Mouse (Mus musculus): ENCODE data around the gene Vezf1.
A peak's percentile ranks its signal among the peaks of the same experiment; 100 is the strongest.

Gene Vezf1

DNA sequence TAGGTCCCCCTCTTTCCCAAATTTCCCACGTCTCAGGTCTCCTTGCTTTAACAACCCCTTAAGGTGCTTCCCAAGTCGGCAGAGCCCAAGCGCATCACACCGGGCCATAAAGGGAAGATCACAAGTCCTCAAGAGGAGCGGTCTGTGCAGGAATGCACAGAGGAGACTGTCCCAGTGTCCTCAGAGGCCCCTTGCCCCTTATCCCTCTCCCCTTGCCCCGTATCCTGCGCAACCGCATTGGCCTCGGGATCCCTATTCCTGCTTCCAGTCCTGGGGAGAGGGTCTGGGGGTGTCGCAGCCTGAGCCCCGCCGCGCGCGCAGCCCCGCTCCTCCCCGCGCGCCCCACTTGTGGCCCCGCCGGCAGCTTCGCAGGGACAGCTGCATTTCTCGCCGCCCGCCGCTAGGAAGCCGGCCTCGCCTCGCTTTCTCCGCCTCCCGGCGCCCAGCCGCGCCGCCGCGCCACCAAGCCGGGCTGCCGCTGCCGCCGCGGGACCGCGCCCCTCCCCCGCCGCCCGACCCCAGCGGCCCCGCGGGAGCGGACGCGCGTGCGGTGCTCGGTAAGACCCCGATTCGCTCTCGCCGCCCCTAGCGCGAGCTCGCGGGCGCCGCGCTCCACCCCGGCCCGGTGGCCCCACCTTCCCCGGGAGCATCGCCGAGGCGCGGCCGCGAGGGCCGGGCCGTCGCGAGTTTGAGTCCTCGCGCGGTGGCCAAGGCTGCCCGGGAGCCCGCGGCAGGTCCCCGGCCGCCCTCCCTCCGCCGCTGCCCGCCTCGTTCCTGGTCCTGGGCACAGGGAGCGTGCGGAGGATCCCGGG is 30.9 kb downstream of the Vezf1 start:
- peak in 1 of 2 experiments; percentile 60 for DNase-seq (ENCODE audit: low spot score in 2 of 2)

DNA sequence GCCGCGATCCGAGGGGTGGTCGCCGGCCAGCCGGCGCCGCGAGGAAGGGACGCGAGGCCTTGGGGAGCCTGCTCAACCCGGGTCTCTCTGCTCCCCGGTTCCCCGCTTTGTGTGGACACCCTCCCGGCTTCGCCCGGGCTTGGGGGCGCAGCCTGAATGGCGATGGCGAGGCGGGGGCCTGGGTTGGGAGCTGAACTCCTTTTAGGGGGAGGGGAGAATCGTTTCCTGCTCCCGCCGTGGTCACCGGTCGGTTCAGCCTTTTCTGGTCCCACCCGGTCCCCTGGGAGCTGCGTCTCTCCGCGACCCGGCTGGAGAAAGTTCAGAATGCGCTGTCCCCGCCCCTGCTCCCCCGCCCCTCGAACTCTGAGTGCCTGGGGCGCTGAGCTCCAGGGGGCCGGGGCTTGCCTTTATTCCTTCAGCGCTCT is 31.5 kb downstream of the Vezf1 start:
- DNase-seq (ENCODE audit: low spot score in 2 of 2) = peak in 1 of 2 experiments; percentile 30

DNA sequence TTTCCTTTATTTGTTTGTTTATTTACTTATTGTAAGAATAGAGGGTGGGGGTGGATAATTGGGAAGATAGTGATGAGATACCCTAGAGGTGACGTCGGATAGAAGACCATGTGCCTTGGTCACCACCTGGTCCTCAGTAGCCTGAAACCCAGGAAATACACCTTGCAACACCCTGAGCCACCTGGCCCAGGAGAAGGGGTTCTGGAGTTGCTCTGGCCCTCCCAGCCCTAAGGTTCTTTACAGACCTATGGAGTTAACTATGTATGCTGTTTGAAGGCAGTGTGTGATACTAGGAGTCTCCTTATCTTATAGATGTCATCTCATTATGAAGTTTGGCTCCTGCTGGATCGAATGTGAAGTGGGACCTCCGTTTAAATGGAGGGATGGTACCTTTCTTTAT is 32.1 kb downstream of the Vezf1 start:
- DNase-seq (ENCODE audit: low spot score in 2 of 2) = no peak

DNA sequence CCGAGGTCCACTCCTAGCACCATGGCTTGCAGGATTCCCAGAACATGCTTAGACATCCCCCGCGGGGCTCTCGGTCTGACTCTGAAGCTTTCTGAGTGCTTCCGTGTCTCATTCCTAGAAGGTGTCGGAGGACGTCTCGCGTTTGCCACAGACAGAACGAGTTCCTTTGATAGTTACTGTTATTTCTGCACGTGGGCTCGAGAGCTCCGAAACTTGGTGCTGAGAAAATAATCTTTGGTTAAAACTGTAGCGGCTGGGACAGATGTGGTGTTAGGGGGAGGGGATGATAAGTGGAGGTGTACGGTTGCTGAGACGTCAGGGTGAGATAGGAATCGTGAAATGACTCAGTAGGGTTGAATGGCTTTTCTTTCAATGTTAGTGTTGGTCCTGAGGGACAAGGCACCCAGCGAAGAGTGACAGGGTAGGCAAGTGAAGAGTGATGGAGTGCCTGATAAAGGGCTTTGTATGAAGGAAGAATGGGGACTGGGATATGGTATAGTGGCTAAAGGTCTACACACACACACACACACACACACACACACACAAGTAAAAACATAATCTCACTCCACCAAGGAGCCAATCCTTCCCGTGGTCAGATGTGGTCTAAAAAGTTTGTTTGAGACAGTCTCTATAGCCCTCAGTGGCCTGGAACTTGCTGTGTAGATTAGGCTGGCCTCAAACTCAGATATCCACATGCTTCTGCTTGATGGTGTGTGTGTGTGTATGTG is 35.3 kb downstream of the Vezf1 start:
- no peak for DNase-seq (ENCODE audit: low spot score in 2 of 2)

DNA sequence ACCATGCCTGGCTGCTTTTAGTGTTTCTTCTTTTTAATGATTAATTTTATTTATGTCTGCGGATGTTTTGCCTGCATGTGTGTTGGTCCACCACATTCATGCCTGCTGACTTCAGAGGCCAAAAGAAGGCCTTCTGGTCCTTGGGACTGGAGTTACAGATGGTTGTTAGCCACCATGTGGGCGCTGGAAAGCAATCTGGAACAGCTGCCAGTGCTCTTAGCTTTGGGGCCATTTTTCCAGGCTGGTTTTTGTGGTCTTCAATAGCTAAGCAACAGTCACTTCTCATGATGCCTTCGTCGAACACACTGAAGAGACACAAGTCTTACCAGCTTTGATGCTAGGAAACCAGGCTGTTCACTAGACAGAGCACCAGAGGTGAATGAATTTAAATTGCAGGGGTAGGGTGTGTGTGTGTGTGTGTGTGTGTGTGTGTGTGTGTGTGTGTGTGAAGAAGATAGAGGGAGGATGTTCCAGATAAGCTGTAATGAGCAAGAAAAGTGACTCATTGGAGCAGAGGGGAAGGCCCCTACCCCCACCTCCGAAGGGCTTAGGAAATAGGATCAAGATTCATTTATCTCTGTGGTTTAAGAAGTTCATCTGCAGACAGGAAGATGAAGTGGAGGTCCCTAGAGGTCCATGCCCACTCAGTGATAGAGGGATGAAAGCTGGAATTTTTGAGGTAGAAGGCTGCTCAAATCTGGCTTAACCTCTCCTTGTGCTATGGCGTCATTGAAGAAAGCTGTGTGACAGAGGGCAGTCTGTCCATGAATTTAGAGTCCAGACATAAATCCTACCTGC is 37.6 kb downstream of the Vezf1 start:
- no peak for DNase-seq (ENCODE audit: low spot score in 2 of 2)

DNA sequence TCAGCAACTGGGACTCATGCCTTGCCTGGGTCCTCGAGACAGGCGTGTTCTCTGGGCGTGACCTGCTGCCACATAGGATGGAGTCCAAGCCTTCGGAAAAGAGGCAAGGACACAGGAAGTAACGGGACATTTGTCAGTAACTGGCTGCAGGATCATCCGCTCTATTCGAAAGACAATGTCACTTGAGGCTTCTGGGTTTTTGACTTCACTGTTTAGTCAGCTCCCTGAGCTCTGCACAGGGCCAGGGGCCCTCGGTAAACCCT is 38.1 kb downstream of the Vezf1 start:
- no peak for DNase-seq (ENCODE audit: low spot score in 2 of 2)

DNA sequence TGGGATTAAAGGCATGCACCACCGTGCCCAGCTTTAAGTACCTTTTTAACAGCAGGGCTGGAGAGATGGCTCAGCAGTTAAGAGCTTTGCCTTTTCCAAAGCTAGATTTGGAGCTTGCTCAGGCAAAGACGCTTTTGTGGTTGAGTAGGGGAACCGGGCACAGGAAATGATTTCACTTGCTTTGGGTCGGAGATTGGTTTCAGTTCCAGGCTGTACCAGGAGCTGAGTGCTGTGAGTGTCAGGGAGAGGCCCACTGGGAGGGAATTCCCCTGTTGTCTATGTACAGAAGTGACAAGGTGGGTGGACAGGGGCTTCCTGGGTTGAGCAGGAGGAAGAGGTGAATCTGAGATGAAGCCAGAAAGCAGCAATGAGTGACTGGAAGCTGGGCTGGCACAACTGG is 39.3 kb downstream of the Vezf1 start:
- no peak for DNase-seq (ENCODE audit: low spot score in 2 of 2)

DNA sequence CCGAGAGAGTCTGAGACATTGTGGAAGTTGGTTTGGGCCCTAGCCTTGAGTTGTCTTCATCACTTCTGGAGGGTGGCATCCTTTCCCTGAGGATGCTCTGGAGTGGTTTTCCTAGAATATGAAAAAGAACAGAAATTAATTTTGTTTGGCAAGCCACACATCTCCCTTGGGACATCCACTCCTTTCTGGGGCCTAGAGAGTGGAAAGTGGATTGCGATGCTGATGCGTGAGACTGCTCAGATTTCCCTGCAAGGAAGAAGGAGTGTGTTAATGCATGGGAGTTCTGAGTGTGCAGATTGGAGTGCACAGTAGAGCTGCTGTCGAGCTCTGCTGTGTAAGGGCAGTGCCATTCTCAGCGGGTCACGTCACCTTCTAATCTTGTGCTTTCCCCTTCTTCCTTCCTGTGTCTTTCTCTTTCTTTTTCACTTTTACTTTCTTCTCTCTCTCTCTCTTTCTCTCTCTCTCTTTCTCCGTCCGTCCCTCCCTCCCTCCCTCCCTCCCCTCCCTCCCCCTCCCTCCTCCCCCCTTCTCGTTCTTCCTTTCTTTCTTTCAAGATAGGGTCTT is 42.0 kb downstream of the Vezf1 start:
- no peak for DNase-seq (ENCODE audit: low spot score in 2 of 2)

DNA sequence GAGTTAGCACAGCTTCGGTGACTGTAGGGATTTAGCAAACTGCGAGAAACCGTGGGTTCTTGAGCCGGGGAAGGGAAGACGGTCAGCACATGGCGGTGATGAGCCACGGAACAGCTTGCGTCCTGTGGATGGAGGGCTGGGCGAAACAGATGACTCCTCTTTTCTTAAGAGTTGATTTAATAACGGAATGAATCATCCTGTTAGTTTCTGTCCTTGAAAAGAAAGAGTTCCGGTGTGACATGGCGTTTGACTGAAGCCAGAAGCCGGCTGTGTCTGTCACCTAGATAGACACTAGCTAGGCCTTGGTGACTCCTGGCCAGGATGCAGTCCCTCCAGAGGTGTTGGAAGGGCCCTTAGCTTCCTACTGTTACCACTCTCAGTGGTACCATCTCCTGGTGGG is 44.0 kb downstream of the Vezf1 start:
- DNase-seq (ENCODE audit: low spot score in 2 of 2) = no peak

DNA sequence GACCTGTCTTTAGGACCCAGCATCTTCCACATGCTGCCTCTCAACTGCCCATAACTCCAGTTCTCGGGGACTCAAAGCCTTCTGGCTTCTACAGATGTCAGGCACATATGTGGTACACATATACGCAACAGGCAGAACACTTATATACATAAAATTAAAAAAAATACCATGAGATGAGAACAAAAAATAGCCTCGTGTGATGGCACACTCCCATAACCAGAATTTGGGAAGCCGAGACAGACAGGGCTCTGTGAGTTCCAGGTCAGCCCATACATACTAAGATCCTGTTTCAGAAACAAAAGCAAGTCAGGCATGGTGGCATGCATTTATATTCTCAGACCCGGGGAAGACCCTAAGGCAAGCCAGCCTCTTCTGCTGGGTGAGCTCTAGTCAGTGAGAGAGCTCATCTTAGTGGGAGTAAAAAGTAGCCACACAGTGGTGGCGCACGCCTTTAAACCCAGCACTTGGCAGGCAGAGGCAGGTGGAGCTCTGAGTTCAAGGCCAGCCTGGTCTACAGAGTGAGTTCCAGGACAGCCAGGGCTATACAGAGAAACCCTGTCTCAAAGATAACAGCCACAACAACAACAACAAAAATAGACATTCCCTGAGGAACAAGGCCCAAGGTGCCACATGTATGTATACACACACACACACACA is 44.7 kb downstream of the Vezf1 start:
- DNase-seq (ENCODE audit: low spot score in 2 of 2) = no peak

DNA sequence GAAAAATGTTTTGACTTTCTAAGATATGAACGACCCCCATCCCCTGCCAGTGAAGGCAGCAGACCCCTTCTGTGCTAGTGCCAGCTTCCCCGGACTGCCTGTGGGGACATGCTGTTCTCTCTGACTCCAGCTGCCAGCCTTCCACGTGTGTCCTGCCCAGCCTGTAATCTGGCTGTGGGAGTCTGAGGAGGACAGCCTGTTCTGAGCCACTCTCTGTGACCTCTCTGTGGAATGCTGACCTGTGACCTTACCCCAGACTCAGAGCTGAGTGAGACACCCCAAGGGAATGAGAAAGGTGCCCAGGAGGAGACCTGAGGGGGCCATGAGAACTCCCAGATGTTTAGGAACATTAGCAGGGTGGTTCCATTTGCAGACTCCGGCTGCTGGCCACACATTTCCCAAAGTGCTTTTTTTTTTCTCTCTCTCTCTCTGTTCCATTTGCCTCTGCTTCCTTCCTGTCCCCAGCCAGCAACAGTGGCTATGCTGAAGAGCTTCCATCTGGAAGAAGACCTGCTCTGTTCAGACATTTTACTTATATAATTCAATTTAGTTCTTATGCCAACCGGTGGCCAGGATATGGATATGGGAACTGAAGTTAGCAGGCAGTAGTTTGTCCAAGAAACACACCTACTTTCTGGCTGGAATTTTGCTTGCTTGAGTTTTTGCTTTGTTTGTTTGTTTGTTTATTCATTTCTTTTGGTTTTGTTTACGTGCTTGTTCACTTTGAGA is 45.6 kb downstream of the Vezf1 start:
- no peak for DNase-seq (ENCODE audit: low spot score in 2 of 2)

DNA sequence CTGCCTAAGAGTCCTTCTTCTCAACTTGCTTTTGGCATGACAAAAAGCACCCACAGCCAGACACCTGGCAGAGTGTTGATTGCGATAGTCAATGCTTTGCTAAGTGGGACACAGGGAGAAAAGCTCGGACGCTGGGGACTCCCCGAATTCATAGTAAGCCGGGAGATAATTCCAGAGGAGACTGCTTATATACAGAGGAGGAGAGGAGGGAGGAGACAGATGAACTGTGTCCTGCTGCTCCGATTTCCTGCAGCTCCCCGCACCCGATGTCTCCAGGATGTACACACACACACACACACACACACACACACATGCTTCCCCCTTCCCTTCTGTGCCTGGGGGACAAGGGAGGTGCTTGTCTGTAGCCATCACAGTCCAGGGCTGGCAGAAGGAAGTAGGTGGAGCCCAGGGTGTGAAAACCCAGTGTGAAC is 46.8 kb downstream of the Vezf1 start:
- no peak for DNase-seq (ENCODE audit: low spot score in 2 of 2)

DNA sequence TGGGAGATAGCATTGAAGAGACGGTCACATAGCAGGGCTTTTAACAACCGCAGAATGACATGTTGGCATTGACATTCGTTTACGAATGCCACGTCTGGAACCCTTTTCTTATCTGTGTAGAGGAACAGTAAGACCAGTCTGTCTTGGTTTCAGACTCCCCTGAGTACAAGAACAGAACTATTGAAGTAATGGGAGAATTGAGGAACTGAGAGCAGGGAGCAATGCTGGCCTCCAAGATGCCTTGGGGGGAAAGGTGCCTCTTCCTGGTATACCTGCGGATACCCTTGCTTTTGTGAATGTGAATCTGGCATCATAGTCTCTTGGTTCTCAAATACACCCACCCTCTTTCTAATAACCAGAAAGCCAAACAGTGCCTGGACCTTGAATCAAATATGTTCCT is 48.5 kb downstream of the Vezf1 start:
- DNase-seq (ENCODE audit: low spot score in 2 of 2) = no peak

DNA sequence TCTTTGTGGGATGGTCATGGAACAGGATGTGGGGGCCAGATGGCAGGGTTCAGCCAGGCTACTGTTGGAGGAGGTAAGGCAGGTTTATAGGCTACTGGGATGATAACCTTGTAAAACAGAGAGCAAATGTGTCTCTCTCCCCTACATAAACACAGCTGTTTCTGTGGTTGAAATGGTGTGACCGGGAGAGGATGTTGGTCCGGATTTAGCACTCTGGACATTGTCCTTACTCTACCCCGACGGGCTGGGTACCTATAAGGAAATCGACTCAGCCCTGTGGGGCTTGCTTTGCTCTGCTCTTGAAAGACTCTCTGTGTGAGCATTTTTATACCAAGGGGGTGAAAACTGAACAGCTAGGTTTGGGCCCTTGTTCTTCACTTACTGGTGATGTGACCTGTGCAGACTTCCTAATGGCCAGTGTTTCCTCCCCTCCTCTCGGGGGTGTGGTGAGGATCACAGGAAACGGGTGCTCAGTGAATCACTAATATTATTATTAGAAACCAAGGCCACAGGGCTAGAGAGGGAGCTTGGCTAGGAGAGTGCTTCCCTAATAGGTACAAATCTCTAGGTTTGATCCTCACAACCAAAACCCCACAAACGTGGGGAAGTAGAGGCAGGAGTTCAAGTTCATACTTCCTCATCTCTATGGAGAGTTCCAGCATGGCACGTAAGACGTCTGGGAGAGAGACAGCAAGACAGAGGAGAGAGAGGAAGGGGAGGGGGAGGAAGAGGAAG is 49.4 kb downstream of the Vezf1 start:
- no peak for DNase-seq (ENCODE audit: low spot score in 2 of 2)

DNA sequence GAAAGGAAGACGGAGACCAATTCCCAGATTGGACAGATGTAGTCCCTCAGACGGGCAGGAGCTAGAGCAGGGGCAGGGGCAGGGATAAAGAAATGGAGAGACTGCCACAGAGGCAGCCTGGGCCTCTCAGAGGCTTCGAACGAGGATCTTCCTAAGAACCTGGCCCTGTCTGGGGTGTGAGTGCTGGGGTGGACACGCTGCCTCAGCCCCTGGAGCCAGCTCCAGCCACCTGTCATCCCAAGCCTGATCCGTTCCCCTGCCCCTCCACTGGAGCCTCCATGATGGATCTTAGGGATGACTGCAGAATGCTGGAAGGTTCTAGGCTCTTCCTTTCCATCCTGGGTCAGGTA is 50.0 kb downstream of the Vezf1 start:
- DNase-seq (ENCODE audit: low spot score in 2 of 2) = no peak

DNA sequence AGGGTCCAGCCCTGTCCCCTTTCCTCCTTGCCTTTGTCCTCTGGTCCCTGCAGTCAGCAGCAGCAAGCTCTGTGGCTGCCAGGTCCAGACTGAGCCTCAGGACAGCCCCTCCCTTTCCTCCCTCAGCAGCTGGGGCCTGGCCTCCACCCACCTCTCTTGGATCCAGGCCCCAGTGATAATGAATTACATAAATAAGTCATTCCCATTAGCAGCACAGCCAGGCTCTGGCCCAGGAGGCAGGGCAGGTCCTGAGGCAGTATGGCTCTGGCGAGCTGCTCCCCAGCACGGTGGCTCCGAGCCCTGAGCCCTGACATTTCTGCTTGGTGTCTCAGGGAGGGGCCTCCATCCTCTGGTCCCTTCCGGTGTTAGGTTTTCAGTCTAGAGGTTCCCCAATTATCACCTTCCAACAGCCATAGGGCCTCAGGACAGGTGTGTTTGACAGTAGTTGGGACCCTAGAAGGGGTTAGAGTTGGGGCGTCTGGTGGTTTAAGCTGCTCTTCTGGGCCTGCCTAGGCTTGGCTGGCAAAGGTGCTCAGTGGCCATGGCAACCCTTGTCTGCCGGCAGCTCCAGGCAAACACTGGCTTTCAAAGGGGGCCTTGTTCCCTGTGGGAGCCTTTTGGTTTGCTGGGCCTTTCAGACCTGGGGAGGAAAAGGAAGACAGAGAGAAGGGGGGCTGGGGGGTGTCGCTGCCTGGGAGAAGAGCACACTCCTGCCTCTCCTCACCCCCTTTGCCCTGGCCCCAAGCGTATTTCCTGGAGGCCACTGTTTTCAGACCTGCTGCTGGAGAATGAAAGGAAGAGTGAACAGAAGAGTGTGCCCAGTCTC is 51.0 kb downstream of the Vezf1 start:
- DNase-seq (ENCODE audit: low spot score in 2 of 2) = peak; percentile 53 to 57

DNA sequence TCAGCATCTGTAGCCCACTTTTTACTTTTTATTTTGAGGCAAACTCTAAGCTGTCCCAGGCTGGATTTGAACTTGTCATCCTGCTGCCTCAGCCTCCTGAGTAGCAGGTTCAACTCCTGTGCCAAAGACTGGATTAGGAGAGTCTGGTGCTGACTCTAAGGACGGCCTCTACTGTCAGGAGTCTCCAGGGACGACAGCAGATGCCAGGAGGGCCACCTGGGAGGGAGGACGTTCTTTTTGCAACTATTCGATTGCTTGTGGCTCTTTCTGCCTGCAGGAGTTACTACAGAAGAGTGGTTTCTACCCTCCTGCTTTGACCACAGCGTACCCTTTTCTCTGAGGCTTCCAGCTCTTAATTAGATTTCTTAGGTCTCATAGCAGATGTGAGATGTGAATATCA is 54.5 kb downstream of the Vezf1 start:
- no peak for DNase-seq (ENCODE audit: low spot score in 2 of 2)

DNA sequence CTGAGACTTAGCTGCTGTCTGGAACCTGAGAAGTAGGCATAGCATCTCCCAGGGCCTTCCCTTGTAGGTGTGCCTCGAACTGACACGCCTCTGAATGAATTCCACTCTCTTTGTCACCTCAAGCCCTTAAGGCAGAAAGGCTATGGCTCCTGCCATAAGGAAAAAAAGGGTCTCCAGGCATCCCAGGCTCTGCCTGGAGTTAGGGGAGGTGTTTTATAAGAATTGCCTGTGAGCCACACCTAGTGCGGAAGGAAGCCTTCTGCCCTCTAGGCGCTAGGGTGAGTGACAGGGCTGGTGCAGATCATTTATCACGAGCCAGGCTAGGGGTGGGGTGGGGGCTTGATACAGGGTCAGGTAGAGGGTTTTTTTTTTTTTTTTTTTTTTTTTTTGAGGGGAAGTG is 54.9 kb downstream of the Vezf1 start:
- no peak for DNase-seq (ENCODE audit: low spot score in 2 of 2)

DNA sequence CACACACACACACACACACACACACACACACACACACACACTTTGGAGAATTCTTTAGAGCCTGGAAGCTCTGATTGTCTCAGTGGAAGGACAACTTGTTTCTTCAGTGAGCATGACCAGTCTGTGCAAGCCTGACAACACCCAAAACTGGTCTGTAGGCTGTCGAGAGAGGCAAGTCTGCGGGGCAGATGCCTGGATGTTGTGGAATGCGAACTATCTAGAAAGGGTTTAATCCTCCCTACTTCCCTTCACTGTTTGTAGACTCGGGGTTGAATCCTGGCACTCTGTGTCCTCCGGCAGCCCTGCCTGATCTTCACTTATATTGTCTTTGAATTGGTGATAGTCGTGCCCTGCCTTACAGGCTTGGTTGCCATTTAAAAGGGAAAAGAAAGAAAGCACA is 55.7 kb downstream of the Vezf1 start:
- DNase-seq (ENCODE audit: low spot score in 2 of 2) = no peak

DNA sequence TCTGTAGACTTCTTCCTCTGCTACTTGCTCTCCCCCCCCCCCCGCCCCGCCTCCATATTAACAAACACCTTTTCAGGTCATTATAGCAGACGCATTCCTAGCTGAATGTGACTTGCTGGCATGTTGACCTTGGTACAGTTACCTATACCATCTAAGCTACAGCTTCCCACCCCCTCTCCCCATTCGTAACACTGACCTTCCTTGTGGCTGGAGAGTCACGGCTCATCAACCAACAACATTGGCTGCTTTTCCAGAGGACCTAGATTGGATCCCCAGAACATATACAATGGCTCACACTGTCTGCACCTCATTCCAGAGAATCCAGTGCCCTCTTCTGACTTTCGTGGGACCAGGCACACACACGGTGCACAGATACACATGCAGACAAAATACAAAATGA is 57.4 kb downstream of the Vezf1 start:
- DNase-seq (ENCODE audit: low spot score in 2 of 2) = no peak
